Mouse (Mus musculus) megakaryocyte, embryonic 14.5 days (primary cell): ENCODE measurements around the gene Tdrd9. TPM values are rescaled to one million over a fixed set of nuclear protein-coding genes. Genes with fewer than 3 reads are reported as not detected.
A peak's percentile ranks its signal among the peaks of the same experiment; 100 is the strongest.
"Not testable (repeated sequence)": the region's sequence is repeated elsewhere in the genome, so short reads cannot be mapped to it uniquely, and the experiment has no call there.

Experiments used
- H3K27me3 ChIP-seq: replicated peaks from 2 replicates; pipeline ENCODE3; 2012; ENCODE audit warnings: inconsistent platforms
- H3K36me3 ChIP-seq: replicated peaks from 2 replicates; pipeline ENCODE3; 2012; ENCODE audit warnings: low read length, inconsistent platforms, mixed read lengths
- H3K4me1 ChIP-seq: 2 replicates; pipeline ENCODE4 v1.6.1; 2012; ENCODE audit warnings: inconsistent platforms
- H3K4me3 ChIP-seq: replicated peaks from 2 replicates; pipeline ENCODE3; 2012; ENCODE audit warnings: moderate library complexity, mild to moderate bottlenecking, inconsistent platforms
- H3K9me3 ChIP-seq: 2 replicates; pipeline ENCODE4 v1.6.1; 2012; ENCODE audit warnings: inconsistent platforms
- FLI1 ChIP-seq: IDR thresholded peaks from 2 replicates; pipeline ENCODE4 v1.6.1; 2012; ENCODE audit warnings: low read length, inconsistent platforms, mixed read lengths
- GATA1 ChIP-seq: IDR thresholded peaks from 3 replicates; pipeline ENCODE4 v1.6.1; 2012; ENCODE audit warnings: mixed read lengths, low read length, inconsistent platforms, borderline replicate concordance
- polyA plus RNA-seq: library from polyadenylated mRNA; stranded (reverse); fragments of >175 nt; gene quantifications from 2 replicates; pipeline ENCODE4 v1.2.3, GENCODE M21; 2012; ENCODE audit warnings: low replicate concordance; ENCODE audit not compliant: insufficient read depth

The Tdrd9 gene
- polyA plus RNA-seq, 1 experiment: 0.30 TPM

- Histone ChIP-seq H3K9me3 (no peaks in the 10 kb centered on the region), H3K27me3 (no peaks in the 10 kb centered on the region), H3K4me1 (peaks cover 100% of the 10 kb centered on the region), H3K36me3 (peaks cover 28% of the 10 kb centered on the region), H3K4me3 (peak overlapping the region; percentile 25)
- no peak for TF ChIP-seq FLI1
- TF ChIP-seq GATA1: no peak
These were observed 32.7 kb upstream of the Tdrd9 start for GRCm38 (mm10) chr12:111938623-111939177.

GRCm38 (mm10) chr12:111943421-111944064 is 27.8 kb upstream of the Tdrd9 start:
- H3K36me3 ChIP-seq: peaks cover 28% of the 10 kb centered on the region
- peak overlapping the region; percentile 91 for H3K4me3 ChIP-seq
- peaks cover 88% of the 10 kb centered on the region for H3K4me1 ChIP-seq
- TF ChIP-seq GATA1: no peak
- TF ChIP-seq FLI1: no peak
- no peaks in the 10 kb centered on the region for H3K9me3 ChIP-seq
- no peaks in the 10 kb centered on the region for H3K27me3 ChIP-seq

- Histone ChIP-seq H3K36me3 (peaks cover 28% of the 10 kb centered on the region), H3K4me1 (peaks cover 86% of the 10 kb centered on the region), H3K4me3 (peak overlapping the region; percentile 91)
- not testable (repeated sequence) for H3K9me3 ChIP-seq, H3K27me3 ChIP-seq
- peak; percentile 57; the same call in 2 of the 3 replicates for TF ChIP-seq GATA1
These were observed 27.0 kb upstream of the Tdrd9 start for GRCm38 (mm10) chr12:111944065-111944987.

- H3K36me3 ChIP-seq: peaks cover 28% of the 10 kb centered on the region
These were observed 26.2 kb upstream of the Tdrd9 start for GRCm38 (mm10) chr12:111945115-111945514.

GRCm38 (mm10) chr12:111945765-111946655 is 25.3 kb upstream of the Tdrd9 start:
- Histone ChIP-seq H3K4me1 (peaks cover 69% of the 10 kb centered on the region), H3K4me3 (peak overlapping the region; percentile 90), H3K36me3 (peaks cover 27% of the 10 kb centered on the region)
- H3K27me3 ChIP-seq, H3K9me3 ChIP-seq: not testable (repeated sequence)

More at GRCm38 (mm10) chr12:111945115-111945514, 26.2 kb upstream of the Tdrd9 start:
- H3K9me3 ChIP-seq: no peaks in the 10 kb centered on the region
- TF ChIP-seq FLI1 (peak; percentile 80), GATA1 (no peak; the same call in 2 of the 3 replicates)
- peak overlapping the region; percentile 90 for H3K4me3 ChIP-seq
- peaks cover 78% of the 10 kb centered on the region for H3K4me1 ChIP-seq
- H3K27me3 ChIP-seq: no peaks in the 10 kb centered on the region

GRCm38 (mm10) chr12:111946716-111947115 is 24.6 kb upstream of the Tdrd9 start:
- no peak for TF ChIP-seq GATA1
- no peak for TF ChIP-seq FLI1
- Histone ChIP-seq H3K9me3 (no peaks in the 10 kb centered on the region), H3K4me3 (peak overlapping the region; percentile 83), H3K4me1 (peaks cover 62% of the 10 kb centered on the region), H3K36me3 (peaks cover 27% of the 10 kb centered on the region), H3K27me3 (no peaks in the 10 kb centered on the region)

- Histone ChIP-seq H3K27me3 (peaks cover 2% of the 10 kb centered on the region), H3K4me1 (peaks cover 41% of the 10 kb centered on the region), H3K9me3 (no peaks in the 10 kb centered on the region), H3K36me3 (peaks cover 12% of the 10 kb centered on the region), H3K4me3 (no peak overlapping the region)
- TF ChIP-seq GATA1 (no peak), FLI1 (no peak)
These were observed 20.9 kb upstream of the Tdrd9 start for GRCm38 (mm10) chr12:111950486-111950885.

GRCm38 (mm10) chr12:111951701-111952100 is 19.7 kb upstream of the Tdrd9 start:
- peaks cover 12% of the 10 kb centered on the region for H3K36me3 ChIP-seq
- H3K27me3 ChIP-seq: peaks cover 2% of the 10 kb centered on the region
- no peak overlapping the region for H3K4me3 ChIP-seq
- H3K9me3 ChIP-seq: no peaks in the 10 kb centered on the region
- TF ChIP-seq GATA1 (no peak), FLI1 (no peak)
- H3K4me1 ChIP-seq: peaks cover 33% of the 10 kb centered on the region

GRCm38 (mm10) chr12:111956173-111956572 is 15.2 kb upstream of the Tdrd9 start:
- no peak for TF ChIP-seq GATA1
- TF ChIP-seq FLI1: no peak
- no peak overlapping the region for H3K4me3 ChIP-seq
- H3K9me3 ChIP-seq: no peaks in the 10 kb centered on the region
- peaks cover 2% of the 10 kb centered on the region for H3K27me3 ChIP-seq
- H3K36me3 ChIP-seq: peaks cover 26% of the 10 kb centered on the region
- H3K4me1 ChIP-seq: peaks cover 38% of the 10 kb centered on the region
